Mouse (Mus musculus) bone marrow macrophage, adult 2 months (primary cell): ENCODE data around the gene Nme7.

Source experiments
- CTCF ChIP-seq: IDR thresholded peaks from 2 replicates; pipeline ENCODE4 v1.5.1; 2012; ENCODE audit warnings: low read depth, mild to moderate bottlenecking, low read length, moderate library complexity
- POLR2A ChIP-seq: IDR thresholded peaks from 2 replicates; pipeline ENCODE4 v1.6.1; 2012; ENCODE audit warnings: mild to moderate bottlenecking, low read depth, low read length, borderline replicate concordance

GRCm38 (mm10) chr1:164467406-164467805 lies 163.5 kb downstream of the Nme7 start:
- TF ChIP-seq CTCF (no peak), POLR2A (no peak)
